Comparison of ENCODE assay signal across 8 mouse cellular contexts in the genomic region with DNA sequence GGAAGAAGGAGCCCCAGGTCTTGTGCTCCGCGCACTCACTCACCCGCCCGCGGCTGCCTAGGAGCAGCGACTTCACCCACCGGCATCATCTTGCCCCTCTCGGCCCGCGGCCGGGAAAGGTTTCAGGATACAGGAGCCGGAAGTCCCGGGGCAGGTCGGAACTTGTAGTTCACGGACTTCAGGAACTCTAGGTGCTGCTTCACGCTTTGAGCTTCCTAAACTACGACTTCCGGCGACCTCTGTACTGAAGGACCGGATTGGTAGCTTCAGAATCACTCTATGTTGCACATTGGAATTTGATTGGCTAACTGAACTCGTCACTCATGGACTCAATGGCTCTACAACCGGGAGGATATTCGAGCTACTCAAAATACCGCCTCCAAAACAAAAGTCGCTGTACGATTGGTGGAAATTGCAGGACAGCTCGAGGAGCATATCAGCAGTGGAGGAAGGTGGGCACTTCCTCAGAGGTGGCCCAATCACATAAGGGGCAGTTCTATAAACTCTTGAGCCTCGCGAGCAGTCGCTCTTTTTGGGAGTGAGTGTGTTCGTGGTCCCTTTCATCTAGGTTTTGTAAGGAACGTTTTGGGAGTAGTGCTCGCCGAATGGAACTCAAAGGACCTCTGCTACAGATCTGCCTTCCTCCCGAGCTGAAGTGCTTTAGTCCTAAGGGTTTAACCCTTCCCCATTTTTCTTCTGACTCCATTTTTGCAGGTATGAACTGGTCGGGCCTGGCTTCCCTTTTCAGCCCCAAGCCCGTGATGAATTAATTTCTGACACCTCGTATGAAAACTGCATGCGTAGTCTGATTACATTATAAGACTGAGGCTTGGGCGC. TPM values are rescaled to one million over a fixed set of nuclear protein-coding genes. Genes with fewer than 3 reads are reported as not detected.
A peak's percentile ranks its signal among the peaks of the same experiment; 100 is the strongest.
DNase-seq lines count a peak whose midpoint lies in the region; ATAC-seq and TF ChIP-seq lines count a peak whose summit lies in the region.

Traf7 (minus strand) TSS at position 216 of the 837 bp plus-strand sequence.

- H3K4me2 ChIP-seq in forebrain, embryonic 15.5 days (replicated peaks) = peak within 1 kb of the TSS; percentile 71

- H3K4me3 ChIP-seq in ES-E14 (ENCODE audit: insufficient read depth in 1 of 2, low read depth in 1 of 2, low read length in 2 of 2, poor library complexity in 1 of 2, severe bottlenecking in 1 of 2) = peak within 1 kb of the TSS; percentile 97 to 98
- H3K4me3 ChIP-seq in forebrain, embryonic 15.5 days = peak within 1 kb of the TSS; percentile 93
- H3K4me3 ChIP-seq in lung, adult 2 months (replicated peaks; ENCODE audit: extremely low read depth, low read depth, low read length) = peak within 1 kb of the TSS; percentile 88

- intact Hi-C loops in heart, postnatal 25 days (cut with DNase I) = loop anchor here (5.0 kb wide), 3 partner anchors 124 to 189 kb away; partner anchors contain the start of genes Rnf151, Rps2, Slc9a3r2 and Zfp598

- peak within 1 kb of the TSS; percentile 80; the same call in 1 of the 2 replicates for H3K27ac ChIP-seq in ES-E14 (ENCODE audit: insufficient read depth, low read depth, low read length, poor library complexity, severe bottlenecking)
- H3K27ac ChIP-seq in forebrain, embryonic 15.5 days (replicated peaks) = peak within 1 kb of the TSS; percentile 86

- no peaks in the 10 kb centered on the region for H3K9me3 ChIP-seq in ES-E14 (ENCODE audit: control insufficient read depth, insufficient read depth, low read depth, low read length)
- H3K9me3 ChIP-seq in forebrain, embryonic 15.5 days = no peaks in the 10 kb centered on the region

- TF ChIP-seq POLR2A in lung, adult 2 months (IDR thresholded peaks at IDR 0.05; ENCODE audit: borderline replicate concordance, extremely low read depth, low read depth, low read length) = peak; percentile 94

- no peak for TF ChIP-seq CTCF in lung, adult 2 months (IDR thresholded peaks at IDR 0.05; ENCODE audit: insufficient read depth, low read length)

- H3K27me3 ChIP-seq in forebrain, embryonic 15.5 days = no peaks in the 10 kb centered on the region

- in situ Hi-C loops in ES-E14 (cut with MboI; ENCODE audit: low sequenced_read_pairs in 2 of 2, unreplicated experiment in 2 of 2) = no loop called here

- peaks cover 21% of the 10 kb centered on the region for H3K36me3 ChIP-seq in ES-E14 (ENCODE audit: control insufficient read depth, insufficient read depth, low read length, poor library complexity, severe bottlenecking)
- no peaks in the 10 kb centered on the region for H3K36me3 ChIP-seq in forebrain, embryonic 15.5 days

- peak; percentile 98 for DNase-seq in ES-E14 (ENCODE audit: low read depth, low spot score)
- DNase-seq in cerebellum, adult 11-12 months = peak; percentile 98
- peak; percentile 93 for DNase-seq in heart, postnatal 25 days (ENCODE audit: low spot score)
- peak; percentile 94 to 98 for DNase-seq in layer of hippocampus, adult 18-20 months (ENCODE audit: low spot score in 2 of 2)
- DNase-seq in lung, adult 2 months = peak; percentile 88
- DNase-seq in thymus, adult 18-20 months = peak; percentile 85 to 96

- peak; percentile 98 for ATAC-seq in forebrain, embryonic 15.5 days (replicated peaks)
- peak; percentile 94 for ATAC-seq in neutrophil, adult 5-6 weeks (ENCODE audit: extremely low read depth, insufficient number of reproducible peaks, low FRiP score, poor library complexity, severe bottlenecking)

- WGBS in forebrain, embryonic 15.5 days = 0% methylated on average over 40 of the region's 40 CpGs
- WGBS in lung, adult 2 months = under 1% methylated on average over 40 of the region's 40 CpGs

- peaks cover 0 to 17% of the 10 kb centered on the region in 2 experiments; a peak in 1 of 4 replicates for H3K4me1 ChIP-seq in ES-E14 (ENCODE audit: control insufficient read depth in 2 of 2, insufficient read depth in 2 of 2, low read length in 2 of 2, poor library complexity in 1 of 2)
- H3K4me1 ChIP-seq in forebrain, embryonic 15.5 days = peaks cover 58% of the 10 kb centered on the region
- H3K4me1 ChIP-seq in lung, adult 2 months (ENCODE audit: control insufficient read depth, insufficient read depth, low read length) = peaks cover 10% of the 10 kb centered on the region

- H3K9ac ChIP-seq in ES-E14 (ENCODE audit: insufficient read depth, low read depth, low read length, poor library complexity, severe bottlenecking) = peak within 1 kb of the TSS; percentile 98
- peak within 1 kb of the TSS; percentile 97 for H3K9ac ChIP-seq in forebrain, embryonic 15.5 days (replicated peaks)

TF ChIP-seq in ES-E14, 5 proteins besides CTCF, POLR2A, EP300 and RAD21:
- TF ChIP-seq HCFC1 (IDR thresholded peaks at IDR 0.05; ENCODE audit: borderline replicate concordance, insufficient read depth, low read length) (peak; percentile 95), ZC3H11A (IDR thresholded peaks at IDR 0.05; ENCODE audit: borderline replicate concordance, low read depth, low read length) (no peak), CHD2 (IDR thresholded peaks at IDR 0.05; ENCODE audit: low read depth, low read length) (peak; percentile 87)
TF ChIP-seq in ES-E14: peak in this region for 2.

RNA-seq across cellular contexts. Expression of gene Traf7, which starts in this region (rescaled TPM):
- total RNA-seq in ES-E14 (2012; rRNA removed) = 149 and 228 TPM in 2 replicates
- 107 and 112 TPM in 2 replicates for polyA plus RNA-seq in forebrain, embryonic 15.5 days (2015; fragmentation: Nextera tagmentation; extraction: Ambion mirVana)
- total RNA-seq in heart, postnatal 25 days (2021) = 10 to 100 TPM; 43.6 to 54.1 TPM
- 10 to 100 TPM; 79.3 to 84.6 TPM for total RNA-seq in layer of hippocampus, adult 18-20 months (2021)
- 237 and 263 TPM in 2 replicates for polyA plus RNA-seq in lung, adult 2 months (2012; rRNA removed)
- 107 and 118 TPM in 2 replicates for total RNA-seq in neutrophil, adult 5-6 weeks (2017)

Comparison
In these comparisons a context has a peak if more than half of its experiments do, and no peak if none do; other contexts are left out.
1. Peak in every context shown above with its lines: DNase-seq, ATAC-seq, H3K4me3 ChIP-seq and H3K27ac ChIP-seq.